Mouse (Mus musculus): ENCODE measurements around the gene Shank3. TPM values are rescaled to one million over a fixed set of nuclear protein-coding genes. Genes with fewer than 3 reads are reported as not detected.

The Shank3 gene
- polyA plus RNA-seq, 1 experiment from 2014 or later: 0.33 TPM

- H3K9ac ChIP-seq (ENCODE audit: low read depth, low read length): no peak overlapping the region
- WGBS (ENCODE audit: insufficient replicate concordance): 77% methylated on average over 8 of the region's 8 CpGs
- no peak overlapping the region for H3K27ac ChIP-seq (ENCODE audit: low read length)
- H3K27me3 ChIP-seq (ENCODE audit: control insufficient read depth, insufficient read depth, low read depth, low read length): peaks cover 6% of the 10 kb centered on the region
- H3K4me1 ChIP-seq (ENCODE audit: control insufficient read depth, low read depth, low read length): no peaks in the 10 kb centered on the region
- H3K4me2 ChIP-seq (ENCODE audit: low read depth, low read length): no peak overlapping the region
- no peak for ATAC-seq (ENCODE audit: low read depth)
- H3K4me3 ChIP-seq (ENCODE audit: low read depth, low read length): no peak overlapping the region
- no peaks in the 10 kb centered on the region for H3K36me3 ChIP-seq (ENCODE audit: control insufficient read depth, insufficient read depth)
- no peaks in the 10 kb centered on the region for H3K9me3 ChIP-seq (replicated peaks; ENCODE audit: control insufficient read depth, low read length)
Observed at GRCm38 (mm10) chr15:89525464-89525863, 26.0 kb downstream of the Shank3 start.

GRCm38 (mm10) chr15:89525896-89526295, 26.5 kb downstream of the Shank3 start:
- H3K9me3 ChIP-seq (replicated peaks; ENCODE audit: control insufficient read depth, low read length): no peaks in the 10 kb centered on the region
- H3K36me3 ChIP-seq (ENCODE audit: control insufficient read depth, insufficient read depth): no peaks in the 10 kb centered on the region
- no peaks in the 10 kb centered on the region for H3K4me1 ChIP-seq (ENCODE audit: control insufficient read depth, low read depth, low read length)
- no peak for ATAC-seq (ENCODE audit: low read depth)
- H3K4me3 ChIP-seq (ENCODE audit: low read depth, low read length): no peak overlapping the region
- peaks cover 6% of the 10 kb centered on the region for H3K27me3 ChIP-seq (ENCODE audit: control insufficient read depth, insufficient read depth, low read depth, low read length)
- H3K4me2 ChIP-seq (ENCODE audit: low read depth, low read length): no peak overlapping the region
- 48% methylated on average over 7 of the region's 7 CpGs for WGBS (ENCODE audit: insufficient replicate concordance)
- H3K27ac ChIP-seq (ENCODE audit: low read length): no peak overlapping the region
- H3K9ac ChIP-seq (ENCODE audit: low read depth, low read length): no peak overlapping the region

GRCm38 (mm10) chr15:89526776-89527325, 27.4 kb downstream of the Shank3 start:
- no peak overlapping the region for H3K4me2 ChIP-seq (ENCODE audit: low read depth, low read length)
- H3K27me3 ChIP-seq (ENCODE audit: control insufficient read depth, insufficient read depth, low read depth, low read length): peaks cover 6% of the 10 kb centered on the region
- H3K4me1 ChIP-seq (ENCODE audit: control insufficient read depth, low read depth, low read length): no peaks in the 10 kb centered on the region
- H3K9me3 ChIP-seq (replicated peaks; ENCODE audit: control insufficient read depth, low read length): no peaks in the 10 kb centered on the region
- ATAC-seq (ENCODE audit: low read depth): no peak
- WGBS (ENCODE audit: insufficient replicate concordance): 83% methylated on average over 19 of the region's 19 CpGs
- no peaks in the 10 kb centered on the region for H3K36me3 ChIP-seq (ENCODE audit: control insufficient read depth, insufficient read depth)
- H3K4me3 ChIP-seq (ENCODE audit: low read depth, low read length): no peak overlapping the region
- no peak overlapping the region for H3K9ac ChIP-seq (ENCODE audit: low read depth, low read length)
- no peak overlapping the region for H3K27ac ChIP-seq (ENCODE audit: low read length)

- peaks cover 6% of the 10 kb centered on the region for H3K27me3 ChIP-seq (ENCODE audit: control insufficient read depth, insufficient read depth, low read depth, low read length)
- no peak overlapping the region for H3K27ac ChIP-seq (ENCODE audit: low read length)
- no peak overlapping the region for H3K9ac ChIP-seq (ENCODE audit: low read depth, low read length)
Observed at GRCm38 (mm10) chr15:89527466-89527865, 28.0 kb downstream of the Shank3 start.

GRCm38 (mm10) chr15:89528201-89528850, 28.9 kb downstream of the Shank3 start:
- WGBS (ENCODE audit: insufficient replicate concordance): 79% methylated on average over 18 of the region's 18 CpGs
- no peak overlapping the region for H3K4me3 ChIP-seq (ENCODE audit: low read depth, low read length)
- no peak for ATAC-seq (ENCODE audit: low read depth)

More at GRCm38 (mm10) chr15:89527466-89527865, 28.0 kb downstream of the Shank3 start:
- 69% methylated on average over 7 of the region's 7 CpGs for WGBS (ENCODE audit: insufficient replicate concordance)
- Histone ChIP-seq H3K4me1 (ENCODE audit: control insufficient read depth, low read depth, low read length) (no peaks in the 10 kb centered on the region), H3K9me3 (replicated peaks; ENCODE audit: control insufficient read depth, low read length) (no peaks in the 10 kb centered on the region), H3K4me2 (ENCODE audit: low read depth, low read length) (no peak overlapping the region), H3K4me3 (ENCODE audit: low read depth, low read length) (no peak overlapping the region), H3K36me3 (ENCODE audit: control insufficient read depth, insufficient read depth) (no peaks in the 10 kb centered on the region)
- no peak for ATAC-seq (ENCODE audit: low read depth)

GRCm38 (mm10) chr15:89528923-89529322, 29.5 kb downstream of the Shank3 start:
- Histone ChIP-seq H3K4me2 (ENCODE audit: low read depth, low read length) (no peak overlapping the region), H3K9ac (ENCODE audit: low read depth, low read length) (no peak overlapping the region), H3K27ac (ENCODE audit: low read length) (no peak overlapping the region), H3K27me3 (ENCODE audit: control insufficient read depth, insufficient read depth, low read depth, low read length) (no peaks in the 10 kb centered on the region; the same call in 1 of the 2 replicates), H3K4me3 (ENCODE audit: low read depth, low read length) (no peak overlapping the region), H3K36me3 (ENCODE audit: control insufficient read depth, insufficient read depth) (no peaks in the 10 kb centered on the region), H3K9me3 (replicated peaks; ENCODE audit: control insufficient read depth, low read length) (no peaks in the 10 kb centered on the region), H3K4me1 (ENCODE audit: control insufficient read depth, low read depth, low read length) (no peaks in the 10 kb centered on the region)
- 74% methylated on average over 10 of the region's 10 CpGs for WGBS (ENCODE audit: insufficient replicate concordance)
- no peak for ATAC-seq (ENCODE audit: low read depth)

More at GRCm38 (mm10) chr15:89528201-89528850, 28.9 kb downstream of the Shank3 start:
- H3K4me1 ChIP-seq (ENCODE audit: control insufficient read depth, low read depth, low read length): no peaks in the 10 kb centered on the region
- H3K9ac ChIP-seq (ENCODE audit: low read depth, low read length): no peak overlapping the region
- H3K27me3 ChIP-seq (ENCODE audit: control insufficient read depth, insufficient read depth, low read depth, low read length): peaks cover 2% of the 10 kb centered on the region
- H3K9me3 ChIP-seq (replicated peaks; ENCODE audit: control insufficient read depth, low read length): no peaks in the 10 kb centered on the region
- no peak overlapping the region for H3K4me2 ChIP-seq (ENCODE audit: low read depth, low read length)
- no peaks in the 10 kb centered on the region for H3K36me3 ChIP-seq (ENCODE audit: control insufficient read depth, insufficient read depth)
- no peak overlapping the region for H3K27ac ChIP-seq (ENCODE audit: low read length)

- Histone ChIP-seq H3K4me1 (ENCODE audit: control insufficient read depth, low read depth, low read length) (no peaks in the 10 kb centered on the region), H3K9me3 (replicated peaks; ENCODE audit: control insufficient read depth, low read length) (no peaks in the 10 kb centered on the region), H3K27ac (ENCODE audit: low read length) (no peak overlapping the region), H3K27me3 (ENCODE audit: control insufficient read depth, insufficient read depth, low read depth, low read length) (no peaks in the 10 kb centered on the region), H3K4me3 (ENCODE audit: low read depth, low read length) (no peak overlapping the region), H3K36me3 (ENCODE audit: control insufficient read depth, insufficient read depth) (no peaks in the 10 kb centered on the region), H3K4me2 (ENCODE audit: low read depth, low read length) (no peak overlapping the region), H3K9ac (ENCODE audit: low read depth, low read length) (no peak overlapping the region)
- no peak for ATAC-seq (ENCODE audit: low read depth)
- 18% methylated on average over 4 of the region's 4 CpGs for WGBS (ENCODE audit: insufficient replicate concordance)
Observed at GRCm38 (mm10) chr15:89530336-89530735, 30.9 kb downstream of the Shank3 start.

- Histone ChIP-seq H3K36me3 (ENCODE audit: control insufficient read depth, insufficient read depth) (no peaks in the 10 kb centered on the region), H3K4me1 (ENCODE audit: control insufficient read depth, low read depth, low read length) (no peaks in the 10 kb centered on the region), H3K27me3 (ENCODE audit: control insufficient read depth, insufficient read depth, low read depth, low read length) (no peaks in the 10 kb centered on the region), H3K9me3 (replicated peaks; ENCODE audit: control insufficient read depth, low read length) (no peaks in the 10 kb centered on the region), H3K4me2 (ENCODE audit: low read depth, low read length) (no peak overlapping the region), H3K9ac (ENCODE audit: low read depth, low read length) (no peak overlapping the region), H3K4me3 (ENCODE audit: low read depth, low read length) (no peak overlapping the region), H3K27ac (ENCODE audit: low read length) (no peak overlapping the region)
- WGBS (ENCODE audit: insufficient replicate concordance): 73% methylated on average over 5 of the region's 5 CpGs
- no peak for ATAC-seq (ENCODE audit: low read depth)
Observed at GRCm38 (mm10) chr15:89531399-89531798, 32.0 kb downstream of the Shank3 start.

- 65% methylated on average over 29 of the region's 29 CpGs for WGBS (ENCODE audit: insufficient replicate concordance)
- ATAC-seq (ENCODE audit: low read depth): no peak
- no peak overlapping the region for H3K4me2 ChIP-seq (ENCODE audit: low read depth, low read length)
- H3K27me3 ChIP-seq (ENCODE audit: control insufficient read depth, insufficient read depth, low read depth, low read length): no peaks in the 10 kb centered on the region
- H3K36me3 ChIP-seq (ENCODE audit: control insufficient read depth, insufficient read depth): no peaks in the 10 kb centered on the region
- H3K9ac ChIP-seq (ENCODE audit: low read depth, low read length): no peak overlapping the region
- H3K9me3 ChIP-seq (replicated peaks; ENCODE audit: control insufficient read depth, low read length): no peaks in the 10 kb centered on the region
- no peak overlapping the region for H3K4me3 ChIP-seq (ENCODE audit: low read depth, low read length)
- H3K4me1 ChIP-seq (ENCODE audit: control insufficient read depth, low read depth, low read length): no peaks in the 10 kb centered on the region
- no peak overlapping the region for H3K27ac ChIP-seq (ENCODE audit: low read length)
Observed at GRCm38 (mm10) chr15:89532026-89532923, 32.9 kb downstream of the Shank3 start.
